In the genomic region with DNA sequence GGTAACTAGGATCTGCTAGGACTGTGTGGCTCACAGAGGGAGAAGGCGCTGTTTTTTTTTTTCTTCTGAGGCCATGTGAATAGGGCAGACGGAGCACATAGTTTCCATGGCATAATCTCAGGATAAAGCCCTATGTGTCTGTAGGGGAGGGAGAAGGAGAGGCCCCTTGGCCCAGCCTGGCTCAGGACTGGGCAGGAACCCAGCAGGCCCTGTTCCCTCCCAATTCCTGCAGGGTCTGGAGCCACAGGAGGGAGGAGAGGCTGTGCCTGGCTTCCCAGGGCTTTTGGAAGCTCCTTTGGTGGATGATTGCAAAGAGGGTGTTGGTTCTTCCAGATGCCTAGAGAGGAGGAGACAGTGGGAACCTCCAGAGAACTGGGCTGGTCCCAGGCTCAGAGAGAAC, we compare ENCODE assay signal across 8 mouse cellular contexts. TPM values are rescaled to one million over a fixed set of nuclear protein-coding genes. Genes with fewer than 3 reads are reported as not detected.
DNase-seq lines count a peak whose midpoint lies in the region; ATAC-seq and TF ChIP-seq lines count a peak whose summit lies in the region.

No protein-coding gene starts in this region.

- DNase-seq in right cerebral cortex, postnatal 10 days (ENCODE audit: low spot score in 2 of 2): peak; percentile 39 to 49
- no peak for DNase-seq in right cerebral cortex, postnatal 36 days (ENCODE audit: low spot score in 2 of 2)
- DNase-seq in gastrocnemius, postnatal 14 days: peak; percentile 75
- peak; percentile 44 for DNase-seq in midbrain, postnatal 0 days (ENCODE audit: low spot score)
- no peak for DNase-seq in thymus, adult 2 months

- no peaks in the 10 kb centered on the region for H3K36me3 ChIP-seq in hindbrain, embryonic 16.5 days (ENCODE audit: control insufficient read depth, insufficient read depth, low read length)
- H3K36me3 ChIP-seq in midbrain, postnatal 0 days (ENCODE audit: insufficient read depth, low read length): no peaks in the 10 kb centered on the region
- no peaks in the 10 kb centered on the region for H3K36me3 ChIP-seq in thymus, adult 2 months (ENCODE audit: control insufficient read depth, insufficient read depth, low read length)

- H3K4me3 ChIP-seq in hindbrain, embryonic 16.5 days (ENCODE audit: low read length): no peak overlapping the region
- H3K4me3 ChIP-seq in midbrain, postnatal 0 days (ENCODE audit: low read depth, low read length): no peak overlapping the region
- no peak overlapping the region for H3K4me3 ChIP-seq in thymus, adult 2 months (ENCODE audit: control insufficient read depth, insufficient read depth, low read length)

- no peak overlapping the region; the same call in 1 of the 2 replicates for H3K9ac ChIP-seq in hindbrain, embryonic 16.5 days (ENCODE audit: low read depth, low read length)
- no peak overlapping the region for H3K9ac ChIP-seq in midbrain, postnatal 0 days (replicated peaks; ENCODE audit: low read length, poor library complexity, severe bottlenecking)

- peaks cover 7% of the 10 kb centered on the region for H3K4me1 ChIP-seq in hindbrain, embryonic 16.5 days (ENCODE audit: control insufficient read depth, insufficient read depth, low read depth, low read length)
- H3K4me1 ChIP-seq in midbrain, postnatal 0 days (ENCODE audit: insufficient read depth, low read length): no peaks in the 10 kb centered on the region
- H3K4me1 ChIP-seq in thymus, adult 2 months (replicated peaks; ENCODE audit: control insufficient read depth, insufficient read depth, low read length): no peaks in the 10 kb centered on the region

- no peak for TF ChIP-seq CTCF in midbrain, postnatal 0 days (IDR thresholded peaks at IDR 0.05)
- no peak for TF ChIP-seq CTCF in thymus, adult 2 months (IDR thresholded peaks at IDR 0.05; ENCODE audit: borderline replicate concordance, control insufficient read depth, extremely low read depth, insufficient read depth, low read length, poor library complexity)

- no peak for TF ChIP-seq POLR2A in thymus, adult 2 months (IDR thresholded peaks at IDR 0.05; ENCODE audit: control insufficient read depth, extremely low read depth, insufficient read depth, low read length, poor library complexity)

- H3K27ac ChIP-seq in hindbrain, embryonic 16.5 days (ENCODE audit: low read depth, low read length): peak overlapping the region; percentile 63; the same call in 1 of the 2 replicates
- H3K27ac ChIP-seq in midbrain, postnatal 0 days (ENCODE audit: low read depth, low read length): peak overlapping the region; percentile 26; the same call in 1 of the 2 replicates
- no peak overlapping the region for H3K27ac ChIP-seq in thymus, adult 2 months (ENCODE audit: control insufficient read depth, insufficient read depth, low read length)

- intact Hi-C loops in gastrocnemius, postnatal 14 days (cut with DNase I; ENCODE audit: low total_unique reads): no loop called here

- H3K27me3 ChIP-seq in hindbrain, embryonic 16.5 days (replicated peaks; ENCODE audit: control insufficient read depth, insufficient read depth, low read length): no peaks in the 10 kb centered on the region
- no peaks in the 10 kb centered on the region for H3K27me3 ChIP-seq in midbrain, postnatal 0 days (ENCODE audit: insufficient read depth, low read length)
- no peaks in the 10 kb centered on the region for H3K27me3 ChIP-seq in thymus, adult 2 months (ENCODE audit: control insufficient read depth, insufficient read depth, low read length)

- H3K4me2 ChIP-seq in hindbrain, embryonic 16.5 days (ENCODE audit: low read length): no peak overlapping the region
- no peak overlapping the region for H3K4me2 ChIP-seq in midbrain, postnatal 0 days (ENCODE audit: low read depth, low read length, poor library complexity, severe bottlenecking)

- ATAC-seq in hindbrain, embryonic 16.5 days: peak; percentile 88
- ATAC-seq in midbrain, postnatal 0 days (ENCODE audit: low FRiP score): peak; percentile 66; the same call in 1 of the 2 replicates
- no peak for ATAC-seq in erythroid progenitor cell, adult 5-6 weeks (replicated peaks; ENCODE audit: low FRiP score, poor library complexity, severe bottlenecking)
- no peak for ATAC-seq in CD4-positive, CD25-positive, alpha-beta regulatory T cell, adult 4 months

- H3K9me3 ChIP-seq in hindbrain, embryonic 16.5 days (ENCODE audit: control insufficient read depth, low read length): no peaks in the 10 kb centered on the region
- no peaks in the 10 kb centered on the region for H3K9me3 ChIP-seq in midbrain, postnatal 0 days (ENCODE audit: low read length)

- 47% methylated on average over 2 of the region's 2 CpGs for WGBS in hindbrain, embryonic 16.5 days
- WGBS in midbrain, postnatal 0 days: 36% methylated on average over 2 of the region's 2 CpGs
- WGBS in thymus, adult 2 months: 100% methylated on average over 2 of the region's 2 CpGs

RNA-seq across cellular contexts. Expression of a gene that starts 24.2 kb away (rescaled TPM):
- 10 to 100 TPM; 10.3 to 11.7 TPM for total RNA-seq in gastrocnemius, postnatal 14 days (2021)
- polyA plus RNA-seq in hindbrain, embryonic 16.5 days (2015; fragmentation: Nextera tagmentation; extraction: Ambion mirVana): 1.7 TPM in 2 replicates
- total RNA-seq in midbrain, postnatal 0 days (2014; rRNA removed): 6.2 and 8.4 TPM in 2 replicates
- polyA plus RNA-seq in midbrain, postnatal 0 days (2015; fragmentation: Nextera tagmentation; extraction: Ambion mirVana): 0.71 and 1.2 TPM in 2 replicates
- total RNA-seq in erythroid progenitor cell, adult 5-6 weeks (2015; ENCODE audit: low replicate concordance): 1.8 and 4.6 TPM in 2 replicates
- total RNA-seq in erythroid progenitor cell, adult 5-6 weeks (2017; ENCODE audit: low replicate concordance): 2.4 and 3.4 TPM in 2 replicates
- 1 to 10 TPM in 1 of 2 experiments, under 1 TPM in 1; 0.91 to 2.2 TPM for polyA plus RNA-seq in CD4-positive, CD25-positive, alpha-beta regulatory T cell, adult 4 months (2017; shearing (Covaris generic))
- polyA plus RNA-seq in thymus, adult 2 months (2012; rRNA removed): 12.0 and 13.6 TPM in 2 replicates

Comparison
In these comparisons a context has a peak if more than half of its experiments do, and no peak if none do; other contexts are left out.
1. DNase-seq: peak in right cerebral cortex, postnatal 10 days (2 of 2), gastrocnemius, postnatal 14 days (single experiment) and midbrain, postnatal 0 days (single experiment); none in right cerebral cortex, postnatal 36 days (0 of 2) and thymus, adult 2 months (single experiment).
2. ATAC-seq: peak in hindbrain, embryonic 16.5 days (single experiment) and midbrain, postnatal 0 days (single experiment); none in erythroid progenitor cell, adult 5-6 weeks (single experiment) and CD4-positive, CD25-positive, alpha-beta regulatory T cell, adult 4 months (single experiment).